Mouse (Mus musculus) erythroblast, embryonic 14.5 days (primary cell): ENCODE data around the gene Ap3s2.

ENCODE experiments used
- GATA1 ChIP-seq: IDR thresholded peaks from 2 replicates; pipeline ENCODE4 v1.6.1; 2012; ENCODE audit warnings: low read length, inconsistent platforms, mixed read lengths
- TAL1 ChIP-seq: IDR thresholded peaks from 3 replicates; pipeline ENCODE4 v1.6.1; 2012; ENCODE audit warnings: low read length, inconsistent platforms, mixed read lengths

GRCm38 (mm10) chr7:79961600-79961999, 41.2 kb upstream of the Ap3s2 start:
- no peak for TF ChIP-seq GATA1
- TF ChIP-seq TAL1, result no peak
